Mouse (Mus musculus) lung, adult 2 months (tissue): ENCODE results near the gene Fam186b. TPM values are rescaled to one million over a fixed set of nuclear protein-coding genes. Genes with fewer than 3 reads are reported as not detected.

Experiments
- DNase-seq: peaks from one replicate; pipeline ENCODE4 v3.0.0; 2022
- H3K4me1 ChIP-seq: fragments of 200-500 bp; 2 replicates; pipeline ENCODE4 v1.6.1; 2011; ENCODE audit warnings: low read length; ENCODE audit not compliant: control insufficient read depth, insufficient read depth
- H3K4me3 ChIP-seq: fragments of 200-500 bp; replicated peaks from 2 replicates; pipeline ENCODE3; 2011; ENCODE audit warnings: low read depth, mild to moderate bottlenecking, control low read depth, low read length; ENCODE audit errors: extremely low read depth
- CTCF ChIP-seq: fragments of 200-500 bp; IDR thresholded peaks from 2 replicates; pipeline ENCODE4 v1.5.1; 2011; ENCODE audit warnings: mild to moderate bottlenecking, low read length, control low read depth; ENCODE audit not compliant: insufficient read depth
- POLR2A ChIP-seq: fragments of 200-500 bp; IDR thresholded peaks from 2 replicates; pipeline ENCODE4 v1.6.1; 2011; ENCODE audit warnings: low read depth, mild to moderate bottlenecking, control low read depth, low read length, borderline replicate concordance; ENCODE audit errors: extremely low read depth
- WGBS: fragments of 180-500 bp; shearing (Covaris S2); methylation state at CpG from one replicate; pipeline ENCODE4 v1.1.7; 2018; 5-methylcytosine and 5-hydroxymethylcytosine counted together
- polyA plus RNA-seq: library from polyadenylated mRNA; depleted of rRNA; stranded (reverse); fragments of >200 nt; gene quantifications from 2 replicates; pipeline ENCODE4 v1.2.3, GENCODE M21; 2012

Gene Fam186b
- polyA plus RNA-seq, 1 experiment: not detected

DNA sequence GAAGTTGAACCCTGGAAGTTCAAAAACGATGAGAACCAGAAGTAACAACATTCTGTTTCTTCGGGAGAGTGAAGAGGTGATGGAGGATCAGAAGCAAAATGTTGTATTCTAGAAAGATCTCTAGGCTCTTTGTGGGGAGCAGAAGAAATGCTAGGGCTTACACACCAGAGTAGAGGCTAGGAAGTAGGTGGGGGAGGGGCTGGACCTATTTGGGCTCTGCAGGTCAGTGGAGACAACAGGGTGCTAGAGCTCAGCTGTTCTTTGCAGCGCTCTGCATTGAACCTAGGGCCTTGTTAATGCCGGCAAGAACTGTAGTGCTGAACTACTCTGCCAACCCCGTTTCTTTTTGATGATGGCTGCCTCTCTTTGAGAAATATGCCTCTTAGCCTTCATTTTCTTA lies 525 bp upstream of the Fam186b start:
- no peak for DNase-seq
- Histone ChIP-seq H3K4me1 (no peaks in the 10 kb centered on the region; the same call in 1 of the 2 replicates), H3K4me3 (no peak overlapping the region)
- TF ChIP-seq POLR2A (no peak), CTCF (no peak)
- WGBS: 40% methylated on average over 5 of the region's 5 CpGs

DNA sequence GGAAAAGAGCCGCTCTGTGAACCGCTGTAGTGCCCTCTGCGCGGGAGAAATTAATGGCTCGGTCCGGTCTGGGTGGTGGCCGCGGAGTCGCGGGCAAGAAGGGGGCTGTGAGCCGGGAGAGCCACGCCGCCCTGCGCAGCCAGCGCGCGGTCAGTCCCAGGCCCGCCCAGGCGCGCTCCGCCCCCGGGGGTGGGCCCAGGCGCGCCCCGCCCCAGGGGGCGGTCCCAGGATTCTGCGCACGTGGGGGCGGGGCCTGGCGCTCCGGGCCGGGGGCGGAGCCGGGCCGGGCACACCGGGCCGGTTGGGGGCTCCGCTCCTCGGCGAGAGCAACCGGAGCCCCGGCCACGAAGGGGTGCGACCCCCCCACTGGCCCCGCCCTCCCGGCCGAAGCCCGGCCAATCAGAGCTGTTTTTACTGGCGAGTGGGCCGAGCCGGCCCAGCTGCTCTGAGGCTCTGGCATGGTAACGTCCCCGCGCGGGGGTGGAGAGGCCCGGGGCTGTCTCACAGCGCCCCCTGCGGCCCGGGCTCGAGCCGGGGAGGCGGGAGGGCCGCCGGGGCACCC lies 794 bp downstream of the Fam186b start, which contains the start of gene Prpf40b:
TSS of gene Prpf40b (plus strand) at position 275 of the 562 bp plus-strand sequence.
- peak; percentile 94 for DNase-seq
- under 1% methylated on average over 57 of the region's 64 CpGs for WGBS
- peak; percentile 38; the same call in 1 of the 2 replicates for TF ChIP-seq POLR2A
- no peak for TF ChIP-seq CTCF
- peak within 1 kb of the TSS; percentile 74 for H3K4me3 ChIP-seq
- H3K4me1 ChIP-seq: no peaks in the 10 kb centered on the region; the same call in 1 of the 2 replicates

DNA sequence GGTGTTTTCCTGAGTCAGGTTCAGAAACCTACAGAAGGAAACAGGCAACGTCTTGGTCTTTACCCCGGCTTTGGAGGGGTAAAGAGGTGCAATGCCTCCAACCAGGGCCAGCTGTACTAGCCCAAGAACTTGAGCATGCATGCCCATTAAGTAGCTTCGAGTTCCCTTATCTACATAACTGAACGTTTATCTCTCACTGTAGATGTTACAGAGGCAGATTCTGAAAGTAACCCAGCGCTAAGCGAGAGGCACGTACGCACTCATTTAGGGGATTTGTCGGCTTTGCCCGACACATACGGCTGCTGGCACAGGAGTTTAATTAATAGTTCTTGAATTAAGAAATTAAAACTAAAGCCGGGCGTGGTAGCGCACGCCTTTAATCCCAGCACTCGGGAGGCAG lies 1.4 kb downstream of the Fam186b start:
- no peak for TF ChIP-seq POLR2A
- TF ChIP-seq CTCF: no peak
- Histone ChIP-seq H3K4me1 (no peaks in the 10 kb centered on the region; the same call in 1 of the 2 replicates), H3K4me3 (peak overlapping the region; percentile 65)
- 4% methylated on average over 16 of the region's 16 CpGs for WGBS
- DNase-seq: no peak

- DNase-seq: no peak
- Histone ChIP-seq H3K4me1 (no peaks in the 10 kb centered on the region; the same call in 1 of the 2 replicates), H3K4me3 (no peak overlapping the region)
- WGBS: 85% methylated on average over 11 of the region's 11 CpGs
- TF ChIP-seq POLR2A: no peak
Measured at GRCm38 (mm10) chr15:99290586-99290985, 5.1 kb downstream of the Fam186b start.

DNA sequence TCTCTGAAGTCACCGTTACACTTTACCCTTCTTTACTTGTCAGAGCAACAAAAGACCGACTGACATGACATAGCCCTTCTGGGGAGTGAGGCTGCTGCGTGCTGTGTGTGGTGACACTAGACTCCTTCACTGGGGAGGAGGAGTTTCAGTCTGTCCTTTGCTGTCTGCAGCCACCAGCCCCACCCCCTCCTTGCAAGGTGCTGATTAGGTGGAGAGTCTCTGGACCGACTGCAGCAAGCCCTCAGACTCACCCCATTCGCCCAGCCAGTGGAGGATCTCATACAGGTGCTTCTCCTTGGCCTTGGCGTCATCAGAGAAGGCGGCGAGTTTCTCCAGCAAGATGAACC lies 10.5 kb downstream of the Fam186b start:
- H3K4me3 ChIP-seq: no peak overlapping the region
- WGBS: 57% methylated on average over 8 of the region's 8 CpGs
- DNase-seq: no peak

DNA sequence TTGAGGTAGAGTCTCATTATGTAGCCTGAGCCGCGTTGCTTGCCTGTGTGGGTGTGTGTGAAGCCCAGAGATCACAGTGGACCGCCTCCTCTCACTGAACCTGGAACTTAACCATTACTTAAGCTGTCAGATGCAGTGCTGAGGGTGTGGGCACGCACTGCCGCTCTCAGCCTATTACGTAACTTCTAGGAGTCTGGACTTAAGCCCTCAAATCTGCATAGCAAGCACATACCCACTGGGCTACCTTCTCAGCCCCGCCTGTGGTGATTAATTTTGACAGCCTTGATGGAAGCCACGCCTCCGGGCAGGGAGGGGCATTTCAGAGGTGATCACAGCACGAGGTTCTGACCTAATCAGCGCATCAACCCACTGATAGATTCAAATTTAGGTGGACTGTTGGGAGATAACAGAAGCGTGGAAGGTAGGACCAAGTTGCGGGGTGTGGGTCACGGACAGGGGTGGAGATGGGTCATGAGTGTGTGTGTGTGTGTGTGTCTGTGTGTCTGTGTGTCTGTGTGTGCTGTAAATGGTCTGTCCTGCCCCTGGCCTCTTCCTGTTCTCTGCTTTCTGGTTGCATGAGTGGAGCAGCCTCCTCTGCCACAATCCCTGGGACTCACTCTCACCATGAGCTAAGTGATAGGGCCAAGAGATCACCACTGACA lies 11.0 kb downstream of the Fam186b start:
- WGBS: 31% methylated on average over 14 of the region's 14 CpGs
- Histone ChIP-seq H3K4me3 (no peak overlapping the region), H3K4me1 (no peaks in the 10 kb centered on the region)
- DNase-seq: peak; percentile 17
- TF ChIP-seq POLR2A (no peak), CTCF (no peak)

More for the DNA sequence above, 10.5 kb downstream of the Fam186b start:
- no peaks in the 10 kb centered on the region for H3K4me1 ChIP-seq
- TF ChIP-seq POLR2A (no peak), CTCF (no peak)

GRCm38 (mm10) chr15:99283456-99283855 lies 12.2 kb downstream of the Fam186b start:
- DNase-seq: no peak
- no peak for TF ChIP-seq POLR2A
- peak; percentile 75 for TF ChIP-seq CTCF
- 56% methylated on average over 10 of the region's 10 CpGs for WGBS
- Histone ChIP-seq H3K4me3 (no peak overlapping the region), H3K4me1 (no peaks in the 10 kb centered on the region)

GRCm38 (mm10) chr15:99278271-99278670 lies 17.4 kb downstream of the Fam186b start:
- no peak for DNase-seq
- no peaks in the 10 kb centered on the region for H3K4me1 ChIP-seq
- 57% methylated on average over 7 of the region's 7 CpGs for WGBS
- no peak overlapping the region for H3K4me3 ChIP-seq
- no peak for TF ChIP-seq CTCF
- TF ChIP-seq POLR2A: no peak

- 82% methylated on average over 8 of the region's 8 CpGs for WGBS
- no peak for DNase-seq
- Histone ChIP-seq H3K4me1 (no peaks in the 10 kb centered on the region), H3K4me3 (no peak overlapping the region)
- TF ChIP-seq CTCF: no peak
Measured at GRCm38 (mm10) chr15:99276095-99276494, 19.6 kb downstream of the Fam186b start.

DNA sequence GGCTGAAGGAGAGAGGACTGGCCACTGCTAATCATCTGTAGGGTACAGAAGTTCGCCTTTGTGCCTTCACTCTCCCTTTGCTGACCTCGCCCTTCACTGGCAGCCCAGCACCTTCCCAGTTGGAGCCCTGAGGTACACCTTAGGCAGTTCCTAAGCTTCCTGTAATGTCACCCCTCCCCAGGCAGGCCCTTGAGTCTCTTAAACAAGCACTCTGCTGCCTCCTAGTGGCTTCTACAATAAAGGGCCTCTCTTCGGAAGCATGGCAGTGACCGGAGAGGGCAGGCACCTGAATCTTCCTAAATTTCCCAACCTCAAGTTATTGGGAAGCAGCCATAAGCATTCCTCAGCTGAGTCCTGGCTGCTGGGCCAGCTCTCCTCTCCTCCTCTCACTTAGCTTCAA lies 30.0 kb downstream of the Fam186b start:
- H3K4me1 ChIP-seq: no peaks in the 10 kb centered on the region
- H3K4me3 ChIP-seq: no peak overlapping the region
- TF ChIP-seq CTCF: peak; percentile 75
- no peak for TF ChIP-seq POLR2A
- WGBS: 17% methylated on average over 4 of the region's 4 CpGs
- DNase-seq: peak; percentile 41

- H3K4me3 ChIP-seq: no peak overlapping the region
- WGBS: 79% methylated on average over 2 of the region's 2 CpGs
- TF ChIP-seq POLR2A: no peak
- TF ChIP-seq CTCF: no peak
- H3K4me1 ChIP-seq: peaks cover 5% of the 10 kb centered on the region
- no peak for DNase-seq
Measured at GRCm38 (mm10) chr15:99264363-99264762, 31.3 kb downstream of the Fam186b start.
